Comparison of ENCODE assay signal across 23 mouse cellular contexts in the genomic region with DNA sequence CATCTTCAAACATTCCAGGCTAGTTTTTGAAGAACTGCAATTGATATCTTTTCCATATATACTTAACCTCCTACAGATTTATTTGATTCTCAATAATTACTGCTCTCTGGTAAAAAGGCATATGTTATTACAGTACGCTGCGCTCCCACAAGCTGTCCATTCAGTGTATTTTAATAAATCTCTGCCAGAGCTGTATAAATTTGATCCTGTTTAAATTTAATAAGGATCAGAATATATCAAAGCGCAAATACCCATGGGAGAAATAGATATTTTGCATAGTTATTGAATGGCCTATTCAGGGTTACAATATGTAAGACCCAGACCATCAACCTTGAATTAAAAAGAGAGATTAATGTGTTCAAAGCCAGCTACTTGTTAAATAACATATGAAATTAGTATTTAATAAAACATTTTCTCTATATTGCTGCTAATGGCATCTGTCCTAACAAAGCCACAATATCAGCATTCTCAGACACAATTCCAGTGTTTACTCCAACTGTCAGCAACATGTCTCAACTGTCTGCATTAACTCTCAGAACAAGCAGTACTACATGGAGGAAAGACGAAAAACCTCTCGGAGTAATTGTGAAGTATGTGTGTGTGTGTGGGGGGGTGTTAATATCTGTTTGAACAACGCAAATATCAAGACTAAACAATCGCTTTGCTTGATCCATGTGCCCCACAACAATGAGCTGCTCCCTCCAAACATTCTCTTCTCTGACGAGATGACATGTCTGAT. TPM values are rescaled to one million over a fixed set of nuclear protein-coding genes. Genes with fewer than 3 reads are reported as not detected.
"Had no signal": no experiment of that assay in that cellular context is flagged by ENCODE, and none has a peak within 500 bp of the region (broad histone marks: within the 10 kb centered on the region; RNA-seq: fewer than 3 reads in every experiment).

No protein-coding gene starts in this region.

- H3K36me3 ChIP-seq: liver, embryonic 13.5 days; neural tube, embryonic 15.5 days had no signal

- H3K4me1 ChIP-seq: liver, embryonic 13.5 days had no signal

- H3K4me2 ChIP-seq: liver, embryonic 13.5 days; neural tube, embryonic 15.5 days had no signal

- H3K9ac ChIP-seq: liver, embryonic 13.5 days; neural tube, embryonic 15.5 days had no signal

- H3K27ac ChIP-seq: layer of hippocampus, adult 2 months; left cerebral cortex, adult 2 months; liver, embryonic 13.5 days; neural tube, embryonic 15.5 days; stomach, postnatal 0 days had no signal

- H3K27me3 ChIP-seq: liver, embryonic 13.5 days; neural tube, embryonic 15.5 days had no signal

- H3K9me3 ChIP-seq: liver, embryonic 13.5 days; neural tube, embryonic 15.5 days had no signal

- H3K4me3 ChIP-seq: layer of hippocampus, adult 2 months; left cerebral cortex, adult 2 months; liver, embryonic 13.5 days; myocyte; neural tube, embryonic 15.5 days had no signal

- DNase-seq: kidney, adult 18-20 months; kidney, adult 9 months; kidney, postnatal 25 days; layer of hippocampus, postnatal 36 days; liver, embryonic 13.5 days; lung, adult 2 months; lung, postnatal 14 days; lung, postnatal 4 days; right cerebral cortex, adult 18-20 months; right cerebral cortex, postnatal 14 days; right cerebral cortex, postnatal 4 days; thymus, adult 2 months; thymus, postnatal 14 days; thymus, postnatal 4 days had no signal

RNA-seq across cellular contexts. Expression of gene Tox3, which starts 25.3 kb away (rescaled TPM):
- total RNA-seq: liver, adult 2 months; megakaryocyte progenitor cell, adult 5-6 weeks; megakaryocyte-erythroid progenitor cell, adult 5-6 weeks; monocyte, adult 5-6 weeks had no signal
- polyA plus RNA-seq: myocyte had no signal
